Mouse (Mus musculus) layer of hippocampus, postnatal 10 days (tissue): ENCODE measurements around the gene Mfsd5. TPM values are rescaled to one million over a fixed set of nuclear protein-coding genes. Genes with fewer than 3 reads are reported as not detected.

Experiments
- total RNA-seq, 2 experiments: library from RNA; stranded (reverse); gene quantifications; 2 replicates each; pipeline ENCODE4 v1.2.3; 2021

Mfsd5 gene
- total RNA-seq, 2 experiments from 2014 or later = 33.3 to 33.9 TPM

Other genes with a start within 250 kb of the Mfsd5 start
- gene Eif4b, start 205.7 kb upstream of the Mfsd5 start, total RNA-seq = 100 to 1,000 TPM; 178 to 181 TPM
- 10 to 100 TPM; 13.4 to 16.8 TPM for gene Tns2, start 179.0 kb upstream of the Mfsd5 start, total RNA-seq
- 100 to 1,000 TPM; 148 to 163 TPM for gene Spryd3, start 143.2 kb upstream of the Mfsd5 start, total RNA-seq
- 1 to 10 TPM; 2.3 to 3.1 TPM for gene Igfbp6, start 135.1 kb upstream of the Mfsd5 start, total RNA-seq
- gene Soat2, start 128.9 kb upstream of the Mfsd5 start, total RNA-seq = not detected
- 10 to 100 TPM; 64.4 to 68.3 TPM for gene Zfp740, start 76.2 kb upstream of the Mfsd5 start, total RNA-seq
- gene Csad, start 74.7 kb upstream of the Mfsd5 start, total RNA-seq = 10 to 100 TPM; 33.0 to 38.7 TPM
- gene Itgb7, start 47.5 kb upstream of the Mfsd5 start, total RNA-seq = 1 to 10 TPM; 1.3 to 2.5 TPM
- 10 to 100 TPM; 12.5 to 15.6 TPM for gene Rarg, start 21.9 kb upstream of the Mfsd5 start, total RNA-seq
- not detected for gene Gm9918, start 8.9 kb upstream of the Mfsd5 start, total RNA-seq
- gene Espl1, start 16.8 kb downstream of the Mfsd5 start, total RNA-seq = 1 to 10 TPM; 4.5 to 6.2 TPM
- 100 to 1,000 TPM; 379 to 390 TPM for gene Pfdn5, start 46.7 kb downstream of the Mfsd5 start, total RNA-seq
- gene Myg1, start 52.3 kb downstream of the Mfsd5 start, total RNA-seq = 10 to 100 TPM; 61.8 to 62.8 TPM
- 10 to 100 TPM; 23.2 to 26.3 TPM for gene Aaas, start 71.3 kb downstream of the Mfsd5 start, total RNA-seq
- gene Sp7, start 87.7 kb downstream of the Mfsd5 start, total RNA-seq = under 1 TPM; 0.18 to 0.27 TPM
- 10 to 100 TPM; 26.2 to 27.6 TPM for gene Sp1, start 126.7 kb downstream of the Mfsd5 start, total RNA-seq
- under 1 TPM; 0.42 to 0.75 TPM for gene Amhr2, start 165.9 kb downstream of the Mfsd5 start, total RNA-seq
- 10 to 100 TPM; 23.3 to 23.4 TPM for gene Prr13, start 179.6 kb downstream of the Mfsd5 start, total RNA-seq
- gene Pcbp2, start 191.1 kb downstream of the Mfsd5 start, total RNA-seq = 100 to 1,000 TPM; 418 to 481 TPM
- not detected for gene Gm10337, start 224.3 kb downstream of the Mfsd5 start, total RNA-seq
- 10 to 100 TPM; 83.2 to 88.9 TPM for gene Map3k12, start 237.6 kb downstream of the Mfsd5 start, total RNA-seq
- gene Tarbp2, start 238.7 kb downstream of the Mfsd5 start, total RNA-seq = 10 to 100 TPM; 45.7 to 46.8 TPM
- 1 to 10 TPM; 2.6 to 6.3 TPM for gene Npff, start 245.5 kb downstream of the Mfsd5 start, total RNA-seq